Mouse (Mus musculus): ENCODE measurements around the gene Npnt.

The Npnt gene

GRCm38 (mm10) chr3:132949791-132950528 is at the start of gene Npnt:
TSS of gene Npnt (minus strand) at chr3:132950291.
- DNase-seq (ENCODE audit: low spot score) = peak; percentile 49

GRCm38 (mm10) chr3:132996299-132996698 is 46.2 kb upstream of the Npnt start:
- no peak for DNase-seq (ENCODE audit: low spot score)

- no peak for DNase-seq (ENCODE audit: low spot score)
Observed at GRCm38 (mm10) chr3:132995904-132996267, 45.8 kb upstream of the Npnt start.

- DNase-seq (ENCODE audit: low spot score) = no peak
Observed at GRCm38 (mm10) chr3:132995172-132995903, 45.2 kb upstream of the Npnt start.

- no peak for DNase-seq (ENCODE audit: low spot score)
Observed at GRCm38 (mm10) chr3:132986188-132986587, 36.1 kb upstream of the Npnt start.

- DNase-seq (ENCODE audit: low spot score) = peak; percentile 6
Observed at GRCm38 (mm10) chr3:132983845-132984485, 33.9 kb upstream of the Npnt start.

- no peak for DNase-seq (ENCODE audit: low spot score)
Observed at GRCm38 (mm10) chr3:132981968-132982367, 31.9 kb upstream of the Npnt start.

- no peak for DNase-seq (ENCODE audit: low spot score)
Observed at GRCm38 (mm10) chr3:132979781-132980461, 29.8 kb upstream of the Npnt start.

- no peak for DNase-seq (ENCODE audit: low spot score)
Observed at GRCm38 (mm10) chr3:132966255-132966654, 16.2 kb upstream of the Npnt start.

GRCm38 (mm10) chr3:132964715-132965507 is 14.8 kb upstream of the Npnt start:
- DNase-seq (ENCODE audit: low spot score) = no peak

GRCm38 (mm10) chr3:132962631-132963361 is 12.7 kb upstream of the Npnt start:
- DNase-seq (ENCODE audit: low spot score) = no peak

GRCm38 (mm10) chr3:132950529-132950880 is 414 bp upstream of the Npnt start:
- DNase-seq (ENCODE audit: low spot score) = no peak

GRCm38 (mm10) chr3:132949380-132949790 is 706 bp downstream of the Npnt start:
- peak; percentile 45 for DNase-seq (ENCODE audit: low spot score)

- no peak for DNase-seq (ENCODE audit: low spot score)
Observed at GRCm38 (mm10) chr3:132948298-132948795, 1.7 kb downstream of the Npnt start.

- DNase-seq (ENCODE audit: low spot score) = no peak
Observed at GRCm38 (mm10) chr3:132946086-132946485, 4.0 kb downstream of the Npnt start.

- DNase-seq (ENCODE audit: low spot score) = no peak
Observed at GRCm38 (mm10) chr3:132945669-132946068, 4.4 kb downstream of the Npnt start.

GRCm38 (mm10) chr3:132944609-132945008 is 5.5 kb downstream of the Npnt start:
- DNase-seq (ENCODE audit: low spot score) = peak; percentile 64

- DNase-seq (ENCODE audit: low spot score) = peak; percentile 45
Observed at GRCm38 (mm10) chr3:132944193-132944592, 5.9 kb downstream of the Npnt start.

- no peak for DNase-seq (ENCODE audit: low spot score)
Observed at GRCm38 (mm10) chr3:132942778-132943177, 7.3 kb downstream of the Npnt start.

- DNase-seq (ENCODE audit: low spot score) = no peak
Observed at GRCm38 (mm10) chr3:132940181-132940990, 9.7 kb downstream of the Npnt start.

All from embryo, embryonic 10 days (tissue).